ENCODE assay signal across 17 mouse cellular contexts in the genomic region with DNA sequence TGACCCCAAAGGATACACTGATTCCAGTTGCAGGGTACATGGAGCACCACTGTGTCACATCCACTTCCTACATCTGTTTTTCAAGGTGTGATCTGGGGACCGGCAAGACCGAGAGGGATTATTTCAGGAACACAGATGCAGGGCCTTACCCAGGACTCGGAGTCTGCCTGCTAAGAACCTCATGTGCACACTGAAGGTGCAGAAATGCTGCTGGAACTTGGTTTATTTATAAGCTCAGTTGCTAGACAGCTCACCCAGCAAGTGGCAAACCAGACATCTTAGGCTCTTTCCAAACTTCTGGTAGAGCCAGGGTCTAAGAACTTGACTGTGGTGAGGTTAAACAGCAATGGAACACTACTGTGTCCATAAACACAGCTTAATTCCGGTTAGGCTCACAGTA.
"Had no signal": no experiment of that assay in that cellular context is flagged by ENCODE, and none has a peak within 500 bp of the region (broad histone marks: within the 10 kb centered on the region; RNA-seq: fewer than 3 reads in every experiment).

No protein-coding gene starts in this region.

- ATAC-seq: liver, embryonic 12.5 days; liver, postnatal 0 days; lung, postnatal 0 days; midbrain, embryonic 13.5 days; midbrain, embryonic 15.5 days; midbrain, embryonic 16.5 days had no signal

- DNase-seq: left cerebral cortex, postnatal 4 days; liver; liver, embryonic 13.5 days; liver, postnatal 0 days; lung, adult 18-20 months; lung, adult 2 months; lung, embryonic 14.5 days; lung, postnatal 10 days; lung, postnatal 14 days; lung, postnatal 36 days; lung, postnatal 4 days; midbrain, embryonic 14.5 days had no signal
